Mouse (Mus musculus) C2C12 (cell line): ENCODE results near the gene Tm4sf20.

Source experiments
- CEBPB ChIP-seq: IDR thresholded peaks from one replicate; pipeline ENCODE4 v1.6.1; 2011; ENCODE audit warnings: low read depth, mild to moderate bottlenecking, control low read depth, moderate library complexity
- CTCF ChIP-seq: IDR thresholded peaks from one replicate; pipeline ENCODE4 v1.5.1; 2011; ENCODE audit not compliant: control insufficient read depth, insufficient read depth, insufficient read length
- FOSL1 ChIP-seq: IDR thresholded peaks from one replicate; pipeline ENCODE4 v1.8.0; 2011; ENCODE audit warnings: mild to moderate bottlenecking, low read length; ENCODE audit not compliant: poor library complexity, insufficient read depth, severe bottlenecking
- MAX ChIP-seq: IDR thresholded peaks from one replicate; pipeline ENCODE4 v1.6.1; 2011; ENCODE audit warnings: mild to moderate bottlenecking, control low read depth
- MYOD1 ChIP-seq: IDR thresholded peaks from one replicate; pipeline ENCODE4 v1.6.1; 2011; ENCODE audit warnings: low read depth; ENCODE audit not compliant: control insufficient read depth, insufficient read length
- MYOG ChIP-seq: IDR thresholded peaks from one replicate; pipeline ENCODE4 v1.6.1; 2011; ENCODE audit not compliant: control insufficient read depth, insufficient read length; ENCODE audit errors: extremely low read depth
- USF1 ChIP-seq: IDR thresholded peaks from one replicate; pipeline ENCODE4 v1.6.1; 2011; ENCODE audit warnings: low read depth, mild to moderate bottlenecking, control low read depth, moderate library complexity

DNA sequence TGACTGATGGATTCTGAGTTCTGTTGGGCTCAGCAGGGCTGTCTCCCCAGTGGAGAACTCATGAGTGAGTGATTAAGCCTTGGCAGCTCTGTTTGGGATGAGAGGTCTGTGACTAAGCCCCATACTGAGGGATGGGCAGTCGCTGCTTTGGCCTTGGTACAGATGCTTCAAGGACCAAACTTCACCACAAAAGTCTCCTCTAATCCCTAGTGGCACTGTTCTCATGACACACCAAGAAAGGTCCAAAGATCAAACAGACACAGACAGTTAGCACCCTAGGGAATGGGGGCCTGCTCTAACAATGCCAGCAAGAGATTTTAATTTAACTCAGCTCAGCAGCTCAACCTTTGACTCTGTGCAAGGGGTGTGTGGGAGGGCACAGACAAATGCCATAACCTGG, 43.5 kb upstream of the Tm4sf20 start:
- TF ChIP-seq CTCF (no peak), MYOG (no peak), MAX (no peak), USF1 (no peak), MYOD1 (no peak), CEBPB (no peak), FOSL1 (peak; percentile 50)
